Mouse (Mus musculus): Measurements from ENCODE around the gene Gpkow. TPM values are rescaled to one million over a fixed set of nuclear protein-coding genes. Genes with fewer than 3 reads are reported as not detected.
"Not testable (repeated sequence)": the region's sequence is repeated elsewhere in the genome, so short reads cannot be mapped to it uniquely, and the experiment has no call there.

The Gpkow gene
- total RNA-seq, 2 experiments from 2014 or later = 33.2 to 34.0 TPM

DNA sequence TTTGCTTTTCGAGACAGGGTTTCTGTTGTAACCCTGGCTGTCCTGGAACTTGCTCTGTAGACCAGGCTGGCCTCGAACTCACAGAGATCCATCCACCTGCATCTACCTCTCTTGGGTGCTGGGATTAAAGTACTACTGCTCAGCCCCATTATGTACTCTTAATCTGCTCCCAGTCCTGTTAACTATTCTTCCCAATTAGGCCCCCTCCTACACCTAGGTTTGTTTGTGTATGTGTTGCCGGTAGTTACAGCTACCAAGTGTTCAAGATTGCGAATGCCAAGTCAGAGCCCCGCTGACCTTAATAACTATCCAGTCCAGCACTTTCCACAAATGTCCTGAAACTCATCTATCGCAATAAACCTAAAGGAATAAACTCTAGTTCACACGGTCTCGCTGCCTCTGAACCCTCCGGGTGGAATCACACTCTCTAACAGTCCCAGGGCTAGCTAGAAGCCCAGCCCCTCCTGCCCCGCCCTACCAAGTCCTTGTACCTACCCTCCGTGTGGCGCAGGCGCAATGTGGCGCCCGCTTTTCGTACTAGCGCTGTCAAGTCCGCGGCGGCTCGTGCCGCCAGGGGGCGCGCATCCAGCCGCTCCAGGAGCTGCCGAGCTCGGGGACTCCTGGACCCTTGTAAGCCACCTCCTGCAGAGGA is 17.4 kb upstream of the Gpkow start:
- intact Hi-C loops (cut with DNase I) = loop anchor here (10.0 kb wide), 1 partner anchor 365 kb away; the partner anchor contains the start of gene Clcn5
- DNase-seq (ENCODE audit: low spot score in 2 of 2) = peak; percentile 80 to 86

GRCm38 (mm10) chrX:7680057-7680412 is 16.9 kb upstream of the Gpkow start:
- intact Hi-C loops (cut with DNase I) = no loop called here
- no peak for DNase-seq (ENCODE audit: low spot score in 2 of 2)

DNA sequence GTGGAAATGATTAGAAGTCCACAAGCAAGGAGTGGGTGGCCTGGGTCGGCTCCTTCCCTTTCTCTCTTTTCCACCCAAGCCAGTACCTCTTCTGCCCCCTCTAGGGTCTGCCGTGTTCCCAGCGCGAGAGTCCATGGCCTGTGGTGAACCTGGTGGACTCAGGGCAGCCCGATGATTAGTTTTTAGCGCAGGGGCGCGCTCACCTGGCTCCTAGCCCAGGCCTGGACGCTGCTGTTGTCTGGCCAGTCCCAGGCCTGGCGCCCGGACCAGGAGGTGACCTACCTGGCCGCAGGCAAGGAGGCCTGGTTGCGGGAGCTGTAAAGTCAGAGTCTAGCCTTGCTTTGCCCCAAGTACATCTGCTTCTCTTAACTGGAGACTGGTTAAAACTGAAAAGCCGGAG is 16.1 kb upstream of the Gpkow start, which contains the start of gene Magix:
TSS of gene Magix (minus strand) at position 388 of the 400 bp plus-strand sequence.
- intact Hi-C loops (cut with DNase I) = no loop called here
- no peak for DNase-seq (ENCODE audit: low spot score in 2 of 2)

- intact Hi-C loops (cut with DNase I) = no loop called here
- no peak for DNase-seq (ENCODE audit: low spot score in 2 of 2)
Measured at GRCm38 (mm10) chrX:7688321-7688720, 8.6 kb upstream of the Gpkow start.

- intact Hi-C loops (cut with DNase I) = no loop called here
Measured at GRCm38 (mm10) chrX:7690486-7690885, 6.4 kb upstream of the Gpkow start.

GRCm38 (mm10) chrX:7692862-7693261 is 4.1 kb upstream of the Gpkow start:
- intact Hi-C loops (cut with DNase I) = no loop called here
- no peak for DNase-seq (ENCODE audit: low spot score in 2 of 2)

More at GRCm38 (mm10) chrX:7690486-7690885, 6.4 kb upstream of the Gpkow start:
- DNase-seq (ENCODE audit: low spot score in 2 of 2) = no peak

- intact Hi-C loops (cut with DNase I) = no loop called here
- DNase-seq (ENCODE audit: low spot score in 2 of 2) = no peak
Measured at GRCm38 (mm10) chrX:7696520-7696919, 411 bp upstream of the Gpkow start.

- intact Hi-C loops (cut with DNase I); DNase-seq (ENCODE audit: low spot score in 2 of 2): not testable (repeated sequence)
Measured at GRCm38 (mm10) chrX:7713764-7714134, 16.8 kb downstream of the Gpkow start.

- DNase-seq (ENCODE audit: low spot score in 2 of 2) = peak; percentile 90 to 97
- intact Hi-C loops (cut with DNase I) = not testable (repeated sequence)
Measured at GRCm38 (mm10) chrX:7714135-7714899, 17.4 kb downstream of the Gpkow start, which contains the start of gene Wdr45. TSS of gene Wdr45 (plus strand) at chrX:7714333.

- DNase-seq (ENCODE audit: low spot score in 2 of 2); intact Hi-C loops (cut with DNase I): not testable (repeated sequence)
Measured at GRCm38 (mm10) chrX:7716058-7716457, 19.1 kb downstream of the Gpkow start.

- intact Hi-C loops (cut with DNase I) = no loop called here
- peak; percentile 61 to 81 for DNase-seq (ENCODE audit: low spot score in 2 of 2)
Measured at GRCm38 (mm10) chrX:7721514-7722281, 24.8 kb downstream of the Gpkow start, which contains the start of gene Gm45208. TSS of gene Gm45208 (plus strand) at chrX:7722245.

- intact Hi-C loops (cut with DNase I) = no loop called here
Measured at GRCm38 (mm10) chrX:7722282-7722611, 25.3 kb downstream of the Gpkow start.

GRCm38 (mm10) chrX:7722691-7723090 is 25.8 kb downstream of the Gpkow start:
- intact Hi-C loops (cut with DNase I) = no loop called here

More at GRCm38 (mm10) chrX:7722282-7722611, 25.3 kb downstream of the Gpkow start:
- no peak for DNase-seq (ENCODE audit: low spot score in 2 of 2)

DNA sequence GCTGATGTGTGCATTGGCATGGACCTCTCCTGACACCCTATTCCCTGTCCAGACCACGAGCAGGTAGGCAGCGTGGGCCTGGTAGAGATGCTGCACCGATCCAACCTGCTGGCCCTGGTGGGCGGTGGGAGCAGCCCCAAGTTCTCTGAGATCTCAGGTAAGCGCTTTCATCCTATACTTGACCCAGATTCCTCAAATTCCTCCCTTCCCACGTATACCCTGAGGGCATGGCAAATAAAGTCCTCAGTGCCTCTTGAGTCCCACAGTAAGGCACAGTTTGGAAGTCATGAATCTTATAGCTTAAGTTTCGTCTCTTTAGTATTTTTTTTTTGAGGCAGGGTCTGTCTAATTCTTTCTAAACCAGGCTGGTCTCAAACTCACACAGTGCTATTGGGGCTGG is 27.2 kb downstream of the Gpkow start:
- intact Hi-C loops (cut with DNase I) = no loop called here
- no peak for DNase-seq (ENCODE audit: low spot score in 2 of 2)

More at GRCm38 (mm10) chrX:7722691-7723090, 25.8 kb downstream of the Gpkow start:
- DNase-seq (ENCODE audit: low spot score in 2 of 2) = no peak

GRCm38 (mm10) chrX:7725841-7726240 is 28.9 kb downstream of the Gpkow start:
- DNase-seq (ENCODE audit: low spot score in 2 of 2) = no peak
- intact Hi-C loops (cut with DNase I) = no loop called here

- intact Hi-C loops (cut with DNase I) = no loop called here
- DNase-seq (ENCODE audit: low spot score in 2 of 2) = no peak
Measured at GRCm38 (mm10) chrX:7727176-7727575, 30.2 kb downstream of the Gpkow start.

DNA sequence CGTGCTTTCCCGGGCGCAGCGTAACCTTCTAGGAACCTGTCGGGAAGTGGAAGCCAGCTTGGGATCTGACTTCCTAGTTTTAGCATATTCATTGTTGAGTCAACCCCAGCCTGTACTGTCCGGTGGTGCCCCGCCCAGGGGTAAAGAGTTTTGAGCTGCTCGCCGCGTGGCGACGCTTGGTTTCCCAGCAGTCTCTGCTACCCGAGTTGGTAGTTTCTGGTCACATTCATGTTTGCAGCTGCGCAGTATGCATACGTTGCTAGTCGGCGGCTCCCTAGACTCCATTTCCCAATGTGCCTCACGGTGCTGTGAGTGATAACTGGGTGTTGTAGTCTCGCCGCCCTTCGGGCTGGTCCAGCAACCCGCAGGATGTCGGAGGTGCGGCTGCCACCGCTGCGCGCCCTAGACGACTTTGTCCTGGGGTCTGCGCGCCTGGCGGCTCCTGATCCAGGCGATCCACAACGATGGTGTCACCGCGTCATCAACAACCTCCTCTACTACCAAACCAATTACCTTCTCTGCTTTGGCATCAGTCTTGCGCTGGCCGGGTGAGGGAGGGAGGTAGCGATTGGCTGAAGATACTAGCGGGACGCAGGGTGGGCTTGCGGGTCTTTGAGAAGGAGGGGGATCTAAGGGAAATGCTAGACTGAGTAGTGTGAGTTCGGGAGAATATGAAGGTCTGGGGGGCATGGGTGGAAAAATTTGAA is 31.4 kb downstream of the Gpkow start, which contains the start of gene Praf2:
TSS of gene Praf2 (plus strand) at position 225 of the 707 bp plus-strand sequence.
- intact Hi-C loops (cut with DNase I) = no loop called here
- DNase-seq (ENCODE audit: low spot score in 2 of 2) = peak; percentile 79 to 95

DNA sequence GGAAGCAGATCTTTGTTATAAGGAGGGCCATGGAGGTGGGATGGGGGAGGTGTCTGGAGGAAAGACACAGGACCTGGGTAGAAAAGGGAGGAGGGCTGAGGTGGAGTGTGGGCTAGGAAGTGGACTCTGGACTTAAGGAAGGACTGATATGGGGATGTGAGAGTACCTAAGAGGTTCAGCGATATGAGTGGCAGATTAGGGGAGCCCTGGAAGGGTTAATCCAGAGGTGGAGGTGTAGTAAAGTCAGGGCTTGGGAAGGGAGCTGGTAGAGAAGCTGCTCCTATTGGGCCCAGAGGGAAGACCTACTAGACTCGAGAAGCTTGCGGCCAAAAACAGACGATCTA is 32.0 kb downstream of the Gpkow start:
- intact Hi-C loops (cut with DNase I) = no loop called here
- no peak for DNase-seq (ENCODE audit: low spot score in 2 of 2)

- peak in 1 of 2 experiments; percentile 35 for DNase-seq (ENCODE audit: low spot score in 2 of 2)
- intact Hi-C loops (cut with DNase I) = no loop called here
Measured at GRCm38 (mm10) chrX:7733571-7734156, 36.7 kb downstream of the Gpkow start.
